Mouse (Mus musculus) midbrain, postnatal 0 days (tissue): ENCODE measurements around the gene Mymx. TPM values are rescaled to one million over a fixed set of nuclear protein-coding genes. Genes with fewer than 3 reads are reported as not detected.
A peak's percentile ranks its signal among the peaks of the same experiment; 100 is the strongest.

Experiments
- ATAC-seq: fragments of 200-750 bp; cut with Nextera tagmentation; 2 replicates; pipeline ENCODE4 v1.8.0; 2017; ENCODE audit warnings: moderate number of reproducible peaks, mild to moderate bottlenecking, moderate TSS enrichment, moderate library complexity; ENCODE audit not compliant: low FRiP score
- DNase-seq: peaks from one replicate; pipeline ENCODE4 v3.0.0-alpha.2; 2015; ENCODE audit warnings: low spot score
- H3K27ac ChIP-seq: fragments of 300-500 bp; sonication (generic); 2 replicates; pipeline ENCODE4 v1.5.1; 2014; ENCODE audit warnings: low read depth, mild to moderate bottlenecking, low read length, mixed read lengths
- H3K27me3 ChIP-seq: fragments of 300-500 bp; sonication (generic); 2 replicates; pipeline ENCODE4 v1.6.1; 2014; ENCODE audit warnings: low read length, control low read depth, mixed read lengths; ENCODE audit not compliant: insufficient read depth
- H3K36me3 ChIP-seq: fragments of 300-500 bp; sonication (generic); 2 replicates; pipeline ENCODE4 v1.6.1; 2014; ENCODE audit warnings: low read length, control low read depth, mixed read lengths; ENCODE audit not compliant: insufficient read depth
- H3K4me1 ChIP-seq: fragments of 300-500 bp; sonication (generic); 2 replicates; pipeline ENCODE4 v1.6.1; 2014; ENCODE audit warnings: mild to moderate bottlenecking, control low read depth, antibody characterized with exemption, low read length, mixed read lengths; ENCODE audit not compliant: insufficient read depth
- H3K4me2 ChIP-seq: fragments of 300-500 bp; sonication (generic); 2 replicates; pipeline ENCODE4 v1.6.1; 2014; ENCODE audit warnings: low read depth, mild to moderate bottlenecking, low read length, mixed read lengths; ENCODE audit not compliant: poor library complexity, severe bottlenecking
- H3K4me3 ChIP-seq: fragments of 300-500 bp; sonication (generic); 2 replicates; pipeline ENCODE4 v1.5.1; 2014; ENCODE audit warnings: low read depth, mild to moderate bottlenecking, low read length, moderate library complexity
- H3K9ac ChIP-seq: fragments of 300-500 bp; sonication (generic); replicated peaks from 2 replicates; pipeline ENCODE4 v1.6.1; 2014; ENCODE audit warnings: mild to moderate bottlenecking, low read length, moderate library complexity, mixed read lengths; ENCODE audit not compliant: poor library complexity, severe bottlenecking
- H3K9me3 ChIP-seq: fragments of 300-500 bp; sonication (generic); 2 replicates; pipeline ENCODE4 v1.6.1; 2016; ENCODE audit warnings: low read length, control low read depth
- CTCF ChIP-seq: IDR thresholded peaks from 2 replicates; pipeline ENCODE4 v1.5.1; 2016; ENCODE audit warnings: antibody characterized with exemption, mild to moderate bottlenecking
- WGBS: fragments of 180-500 bp; shearing (Covaris S2); extraction: QIAGEN DNeasy Blood & Tissue Kit; methylation state at CpG from one replicate; pipeline ENCODE4 v1.1.7; 2014; 5-methylcytosine and 5-hydroxymethylcytosine counted together
- polyA plus RNA-seq: library from polyadenylated mRNA; unstranded; fragments of >200 nt; fragmentation: Nextera tagmentation; extraction: Ambion mirVana; gene quantifications from 2 replicates; pipeline ENCODE4 v1.2.1, GENCODE M21; 2015
- total RNA-seq: library from RNA; depleted of rRNA; stranded (reverse); fragments of >200 nt; gene quantifications from 2 replicates; pipeline ENCODE4 v1.2.3, GENCODE M21; 2014

The Mymx gene
- total and polyA plus RNA-seq, 2 experiments from 2014 or later, result not detected

- Histone ChIP-seq H3K9ac (peak within 1 kb of the TSS; percentile 84), H3K4me2 (peak within 1 kb of the TSS; percentile 97), H3K9me3 (no peaks in the 10 kb centered on the region), H3K27me3 (no peaks in the 10 kb centered on the region), H3K36me3 (peaks cover 30% of the 10 kb centered on the region), H3K4me3 (peak within 1 kb of the TSS; percentile 76), H3K4me1 (0 out of 2 replicates have a peak, but pooled peaks cover 6% of the 10 kb centered on the region), H3K27ac (peak within 1 kb of the TSS; percentile 79)
- DNase-seq (peak; percentile 96), ATAC-seq (peak; percentile 90)
- TF ChIP-seq CTCF, result peak; percentile 93
- 1% methylated on average over 43 of the region's 61 CpGs for WGBS
Observed at GRCm38 (mm10) chr17:45563655-45564530, 38.0 kb downstream of the Mymx start, which contains the start of gene Slc35b2. TSS of gene Slc35b2 (plus strand) at chr17:45563874.

DNA sequence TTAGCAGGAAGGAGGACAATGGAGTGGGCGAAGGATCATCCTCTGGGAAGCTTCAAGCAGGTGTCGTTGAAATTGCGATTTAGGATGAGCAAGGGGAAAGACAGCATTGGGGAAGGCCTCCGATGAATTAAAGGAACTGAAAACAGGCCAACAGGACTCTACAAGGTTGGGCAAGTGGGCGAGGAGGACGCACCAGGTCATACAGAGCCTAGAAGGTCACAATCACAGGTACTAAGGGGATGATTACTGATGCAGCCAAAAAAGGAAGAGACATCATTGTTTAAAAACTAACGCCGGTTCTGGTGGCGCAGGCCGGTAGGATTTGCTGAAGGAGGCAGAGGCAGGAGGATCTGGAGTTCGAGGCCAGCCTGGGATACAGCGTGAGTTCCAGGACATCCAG is 38.7 kb downstream of the Mymx start:
- H3K36me3 ChIP-seq, result peaks cover 24% of the 10 kb centered on the region
- 78% methylated on average over 12 of the region's 12 CpGs for WGBS
- H3K4me3 ChIP-seq, result peak overlapping the region; percentile 76; the same call in 1 of the 2 replicates
- H3K4me1 ChIP-seq, result 0 out of 2 replicates have a peak, but pooled peaks cover 6% of the 10 kb centered on the region
- H3K27ac ChIP-seq, result no peak overlapping the region; the same call in 1 of the 2 replicates
- no peaks in the 10 kb centered on the region for H3K9me3 ChIP-seq
- TF ChIP-seq CTCF, result no peak
- ATAC-seq (no peak), DNase-seq (no peak)
- no peaks in the 10 kb centered on the region for H3K27me3 ChIP-seq
- H3K4me2 ChIP-seq, result no peak overlapping the region
- H3K9ac ChIP-seq, result no peak overlapping the region

DNA sequence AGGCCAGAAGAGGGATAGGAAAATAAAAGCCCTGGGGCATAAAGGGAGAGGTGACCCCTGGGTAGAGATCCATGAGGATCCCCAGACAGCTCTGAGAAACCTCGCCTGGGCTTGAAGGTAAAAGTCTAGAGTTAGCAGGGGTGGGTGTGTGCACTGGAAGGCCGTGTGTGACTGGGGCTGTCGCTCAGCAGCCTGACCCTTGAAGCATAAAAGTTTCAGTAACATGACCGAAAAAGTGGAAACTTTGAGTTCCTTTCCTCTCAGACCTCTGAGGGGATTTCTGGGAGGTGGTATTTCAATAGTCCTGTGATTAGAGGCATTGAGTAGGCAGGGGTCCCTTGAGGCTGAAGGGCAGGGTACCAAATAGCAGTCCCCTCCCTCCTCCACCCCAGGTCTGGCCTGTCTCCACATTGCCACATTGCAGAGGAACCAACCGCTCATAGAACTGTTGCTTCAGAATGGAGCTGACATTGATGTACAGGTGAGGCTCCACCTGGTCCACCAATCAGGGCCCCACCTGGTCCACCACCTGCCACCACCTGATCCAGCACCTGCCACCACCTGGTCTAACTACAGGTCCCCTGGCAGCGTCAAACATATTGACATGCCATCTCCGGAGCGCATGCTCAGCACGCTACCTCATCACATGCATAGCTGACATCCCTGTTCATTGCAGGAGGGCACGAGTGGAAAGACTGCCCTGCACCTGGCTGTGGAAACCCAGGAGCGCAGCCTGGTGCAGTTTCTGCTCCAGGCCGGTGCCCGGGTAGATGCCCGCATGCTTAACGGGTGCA is 42.0 kb downstream of the Mymx start:
- Histone ChIP-seq H3K4me2 (no peak overlapping the region), H3K9me3 (no peaks in the 10 kb centered on the region), H3K36me3 (no peaks in the 10 kb centered on the region), H3K27me3 (0 out of 2 replicates have a peak, but pooled peaks cover 6% of the 10 kb centered on the region), H3K9ac (no peak overlapping the region), H3K27ac (no peak overlapping the region), H3K4me1 (peaks cover 8% of the 10 kb centered on the region; the same call in 1 of the 2 replicates), H3K4me3 (no peak overlapping the region)
- no peak for DNase-seq
- 89% methylated on average over 15 of the region's 15 CpGs for WGBS
- no peak for ATAC-seq
- no peak for TF ChIP-seq CTCF

DNA sequence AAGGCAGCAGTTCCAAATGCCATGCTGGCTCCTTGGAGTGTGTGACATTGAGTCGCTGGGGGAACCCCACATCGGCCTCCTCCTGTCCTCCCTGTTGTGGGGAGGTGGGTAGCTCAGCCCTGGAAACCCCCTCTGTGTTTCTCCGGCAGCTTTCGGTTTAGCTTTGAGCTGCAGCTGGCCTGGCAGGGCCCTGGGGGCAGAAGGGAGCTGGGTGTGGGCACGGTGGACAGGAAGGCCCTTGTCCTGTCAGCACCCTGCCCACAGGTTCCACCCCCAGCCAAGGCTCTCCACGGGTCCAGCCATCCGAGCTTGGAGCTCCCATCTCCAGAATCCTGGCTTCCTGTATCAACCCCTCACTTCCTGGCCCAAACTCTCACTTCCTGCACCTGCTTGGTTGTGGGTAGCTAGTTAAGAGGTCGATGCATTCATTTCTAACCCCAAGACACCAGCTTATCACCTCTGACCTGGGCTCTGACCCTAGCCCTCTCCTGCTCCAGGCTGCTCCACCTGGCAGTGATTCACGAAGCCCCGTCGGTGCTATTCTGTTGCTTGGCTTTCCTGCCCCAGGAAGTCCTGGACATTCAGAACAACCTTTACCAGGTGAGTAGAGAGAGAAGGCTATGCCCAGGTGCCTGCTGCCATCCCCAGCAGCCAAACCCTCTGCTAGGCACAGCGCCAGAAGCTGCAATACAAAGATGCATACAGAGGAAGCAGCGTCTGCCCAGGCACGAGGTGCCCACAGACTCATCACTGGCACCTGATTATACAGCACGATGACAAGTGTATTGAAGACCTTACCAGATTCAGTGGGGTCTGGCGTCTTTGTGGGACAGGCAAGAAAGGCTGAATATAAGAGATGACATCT is 43.7 kb downstream of the Mymx start:
- H3K27me3 ChIP-seq, result 0 out of 2 replicates have a peak, but pooled peaks cover 6% of the 10 kb centered on the region
- H3K4me3 ChIP-seq, result no peak overlapping the region
- no peak overlapping the region for H3K4me2 ChIP-seq
- no peak overlapping the region for H3K27ac ChIP-seq
- H3K9ac ChIP-seq, result no peak overlapping the region
- H3K4me1 ChIP-seq, result peaks cover 3% of the 10 kb centered on the region; the same call in 1 of the 2 replicates
- no peak for TF ChIP-seq CTCF
- H3K36me3 ChIP-seq, result no peaks in the 10 kb centered on the region
- WGBS, result 72% methylated on average over 16 of the region's 16 CpGs
- H3K9me3 ChIP-seq, result no peaks in the 10 kb centered on the region
- DNase-seq (no peak), ATAC-seq (no peak)

DNA sequence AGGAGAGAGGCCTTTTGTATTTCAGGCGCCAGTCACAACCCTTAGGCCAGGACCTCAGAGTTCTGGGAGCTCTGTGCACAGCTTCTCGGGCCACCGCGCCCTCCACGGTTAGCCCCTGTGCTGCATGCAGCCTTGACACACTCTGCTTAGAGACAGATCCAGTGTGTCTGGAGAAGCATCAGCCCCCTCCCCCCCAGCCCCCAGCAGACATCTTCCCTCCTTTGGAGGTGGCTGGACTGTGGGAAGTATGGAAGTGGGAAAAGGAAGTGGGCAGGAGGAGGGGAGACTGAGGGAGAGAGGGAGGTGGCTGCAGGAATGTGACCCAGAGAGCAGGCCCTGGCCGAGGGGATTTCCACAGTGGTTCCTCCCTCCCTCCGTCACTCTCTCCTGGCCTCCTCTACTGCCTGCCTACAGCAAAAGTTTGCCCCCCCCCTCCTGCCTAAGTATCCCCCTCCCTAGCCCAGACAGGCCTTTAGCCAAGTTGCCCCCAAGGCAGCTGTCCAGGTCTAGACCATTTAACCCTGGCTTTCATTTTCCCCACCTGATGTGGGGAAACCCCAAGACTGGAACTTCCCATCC is 44.6 kb downstream of the Mymx start:
- Histone ChIP-seq H3K9me3 (no peaks in the 10 kb centered on the region), H3K27me3 (0 out of 2 replicates have a peak, but pooled peaks cover 6% of the 10 kb centered on the region), H3K4me3 (no peak overlapping the region), H3K9ac (no peak overlapping the region), H3K27ac (no peak overlapping the region), H3K4me1 (peaks cover 3% of the 10 kb centered on the region; the same call in 1 of the 2 replicates), H3K4me2 (no peak overlapping the region), H3K36me3 (no peaks in the 10 kb centered on the region)
- 67% methylated on average over 7 of the region's 7 CpGs for WGBS
- DNase-seq (no peak), ATAC-seq (no peak)
- TF ChIP-seq CTCF, result no peak
